Mouse (Mus musculus) cerebellum, adult 2 months (tissue): Measurements from ENCODE around the gene Tsc22d3.

Experiments used
- CTCF ChIP-seq: fragments of 200-500 bp; IDR thresholded peaks from 2 replicates; pipeline ENCODE4 v1.5.1; 2011; ENCODE audit warnings: low read depth, mild to moderate bottlenecking, control low read depth, low read length, moderate library complexity, borderline replicate concordance; ENCODE audit not compliant: insufficient read depth
- POLR2A ChIP-seq: fragments of 200-500 bp; IDR thresholded peaks from 2 replicates; pipeline ENCODE4 v1.6.1; 2011; ENCODE audit warnings: low read length, control low read depth, borderline replicate concordance; ENCODE audit not compliant: insufficient read depth

GRCm38 (mm10) chrX:140575200-140575599 lies 25.3 kb downstream of the Tsc22d3 start:
- TF ChIP-seq CTCF (no peak), POLR2A (no peak)
